Mouse (Mus musculus) heart, embryonic 11.5 days (tissue): ENCODE measurements around the gene Hist1h4c. TPM values are rescaled to one million over a fixed set of nuclear protein-coding genes. Genes with fewer than 3 reads are reported as not detected.

ENCODE experiments used
- ATAC-seq: fragments of 200-750 bp; cut with Nextera tagmentation; replicated peaks from 2 replicates; pipeline ENCODE4 v1.8.0; 2017; ENCODE audit warnings: moderate library complexity; ENCODE audit not compliant: insufficient number of reproducible peaks, low FRiP score, low TSS enrichment
- H3K27ac ChIP-seq: fragments of 300-500 bp; sonication (generic); 2 replicates; pipeline ENCODE4 v1.5.1; 2014; ENCODE audit warnings: mild to moderate bottlenecking, low read depth, low read length
- H3K27me3 ChIP-seq: fragments of 300-500 bp; sonication (generic); 2 replicates; pipeline ENCODE4 v1.6.1; 2014; ENCODE audit warnings: mild to moderate bottlenecking, low read length, mixed read lengths; ENCODE audit not compliant: control insufficient read depth, insufficient read depth
- H3K36me3 ChIP-seq: fragments of 300-500 bp; sonication (generic); 2 replicates; pipeline ENCODE4 v1.6.1; 2014; ENCODE audit warnings: mild to moderate bottlenecking, low read length, moderate library complexity, mixed read lengths; ENCODE audit not compliant: control insufficient read depth, insufficient read depth
- H3K4me1 ChIP-seq: fragments of 300-500 bp; sonication (generic); 2 replicates; pipeline ENCODE4 v1.6.1; 2014; ENCODE audit warnings: low read length; ENCODE audit not compliant: control insufficient read depth, insufficient read depth
- H3K4me2 ChIP-seq: fragments of 300-500 bp; sonication (generic); 2 replicates; pipeline ENCODE4 v1.6.1; 2014; ENCODE audit warnings: mild to moderate bottlenecking, moderate library complexity
- H3K4me3 ChIP-seq: fragments of 300-500 bp; sonication (generic); 2 replicates; pipeline ENCODE4 v1.5.1; 2014; ENCODE audit warnings: low read depth, low read length
- H3K9ac ChIP-seq: fragments of 300-500 bp; sonication (generic); 2 replicates; pipeline ENCODE4 v1.6.1; 2014; ENCODE audit warnings: mild to moderate bottlenecking, low read depth, low read length, moderate library complexity
- H3K9me3 ChIP-seq: fragments of 300-500 bp; sonication (generic); replicated peaks from 2 replicates; pipeline ENCODE4 v1.6.1; 2016; ENCODE audit warnings: low read length; ENCODE audit not compliant: control insufficient read depth
- WGBS: fragments of 180-500 bp; shearing (Covaris S2); extraction: QIAGEN DNeasy Blood & Tissue Kit; methylation state at CpG from one replicate; pipeline ENCODE4 v1.1.7; 2014; ENCODE audit not compliant: insufficient replicate concordance; 5-methylcytosine and 5-hydroxymethylcytosine counted together
- polyA plus RNA-seq: library from polyadenylated mRNA; unstranded; fragments of >200 nt; fragmentation: Nextera tagmentation; extraction: Ambion mirVana; gene quantifications from 2 replicates; pipeline ENCODE4 v1.2.1, GENCODE M21; 2014

Gene Hist1h4c
- polyA plus RNA-seq, 1 experiment from 2014 or later: 2.7 TPM

GRCm38 (mm10) chr13:23737091-23737490 lies 38.8 kb upstream of the Hist1h4c start:
- Histone ChIP-seq H3K4me3 (no peak overlapping the region), H3K27me3 (no peaks in the 10 kb centered on the region), H3K27ac (no peak overlapping the region), H3K9me3 (no peaks in the 10 kb centered on the region), H3K4me1 (peaks cover 4% of the 10 kb centered on the region; the same call in 1 of the 2 replicates), H3K9ac (no peak overlapping the region), H3K36me3 (no peaks in the 10 kb centered on the region), H3K4me2 (no peak overlapping the region)
- no peak for ATAC-seq
- 83% methylated on average over 5 of the region's 5 CpGs for WGBS

GRCm38 (mm10) chr13:23732156-23732804 lies 34.0 kb upstream of the Hist1h4c start:
- Histone ChIP-seq H3K27me3 (no peaks in the 10 kb centered on the region), H3K4me2 (no peak overlapping the region)

DNA sequence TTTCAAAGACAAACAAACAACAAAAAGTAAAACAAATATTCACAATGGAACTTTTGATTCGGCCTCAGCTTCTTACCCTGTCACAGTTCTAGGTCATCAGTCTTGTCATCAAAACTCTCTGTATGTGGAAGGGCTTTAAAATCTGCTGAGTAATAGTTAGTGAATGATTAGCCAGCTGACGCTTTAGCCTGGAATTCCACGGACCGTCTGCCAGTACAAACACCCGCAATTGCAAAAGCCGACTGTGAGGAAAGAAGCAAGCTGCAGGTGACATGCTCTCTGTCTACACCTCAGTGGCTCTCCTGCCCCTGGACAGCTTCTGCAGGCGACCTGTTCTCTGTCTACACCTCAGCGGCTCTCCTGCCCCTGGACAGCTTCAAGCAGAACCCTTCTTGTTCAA lies 32.2 kb upstream of the Hist1h4c start:
- H3K9me3 ChIP-seq: no peaks in the 10 kb centered on the region
- H3K9ac ChIP-seq: no peak overlapping the region
- no peaks in the 10 kb centered on the region for H3K36me3 ChIP-seq
- 0 out of 2 replicates have a peak, but pooled peaks cover 6% of the 10 kb centered on the region for H3K4me1 ChIP-seq
- 13% methylated on average over 8 of the region's 8 CpGs for WGBS
- H3K4me2 ChIP-seq: peak overlapping the region; percentile 1; the same call in 1 of the 2 replicates
- no peak for ATAC-seq
- no peak overlapping the region for H3K27ac ChIP-seq
- H3K4me3 ChIP-seq: no peak overlapping the region
- H3K27me3 ChIP-seq: no peaks in the 10 kb centered on the region

More at GRCm38 (mm10) chr13:23732156-23732804, 34.0 kb upstream of the Hist1h4c start:
- Histone ChIP-seq H3K4me3 (no peak overlapping the region), H3K36me3 (no peaks in the 10 kb centered on the region), H3K9me3 (no peaks in the 10 kb centered on the region), H3K4me1 (0 out of 2 replicates have a peak, but pooled peaks cover 6% of the 10 kb centered on the region), H3K27ac (no peak overlapping the region), H3K9ac (no peak overlapping the region)
- ATAC-seq: no peak
- WGBS: 23% methylated on average over 8 of the region's 8 CpGs

DNA sequence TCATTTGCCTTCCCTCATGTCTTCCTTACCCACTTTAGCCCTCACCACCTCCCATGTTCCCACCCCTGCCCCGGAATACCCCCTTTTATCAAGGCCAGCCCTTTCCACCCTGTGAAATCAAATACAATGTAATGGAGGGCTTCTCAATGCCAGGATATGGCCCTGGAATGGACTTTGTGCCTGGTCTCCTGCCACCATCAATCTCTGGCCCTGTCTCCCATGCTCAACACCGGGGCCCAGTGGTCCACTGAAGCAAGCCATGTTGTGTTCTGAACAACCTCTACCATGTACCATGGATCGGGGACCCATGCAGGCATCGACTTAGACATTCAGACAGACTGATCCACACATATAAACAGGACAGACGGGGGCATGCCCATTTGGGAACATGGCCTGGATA lies 31.5 kb upstream of the Hist1h4c start:
- no peak overlapping the region for H3K9ac ChIP-seq

GRCm38 (mm10) chr13:23729192-23729525 lies 30.9 kb upstream of the Hist1h4c start:
- Histone ChIP-seq H3K27ac (no peak overlapping the region), H3K4me3 (no peak overlapping the region), H3K4me1 (0 out of 2 replicates have a peak, but pooled peaks cover 9% of the 10 kb centered on the region), H3K4me2 (no peak overlapping the region), H3K27me3 (no peaks in the 10 kb centered on the region), H3K9me3 (no peaks in the 10 kb centered on the region), H3K36me3 (no peaks in the 10 kb centered on the region), H3K9ac (no peak overlapping the region)
- 87% methylated on average over 9 of the region's 9 CpGs for WGBS
- ATAC-seq: no peak

More for the DNA sequence above, 31.5 kb upstream of the Hist1h4c start:
- WGBS: 92% methylated on average over 5 of the region's 5 CpGs
- no peaks in the 10 kb centered on the region for H3K36me3 ChIP-seq
- H3K4me2 ChIP-seq: no peak overlapping the region
- no peaks in the 10 kb centered on the region for H3K9me3 ChIP-seq
- no peaks in the 10 kb centered on the region for H3K27me3 ChIP-seq
- no peak for ATAC-seq
- no peak overlapping the region for H3K27ac ChIP-seq
- 0 out of 2 replicates have a peak, but pooled peaks cover 8% of the 10 kb centered on the region for H3K4me1 ChIP-seq
- no peak overlapping the region for H3K4me3 ChIP-seq

DNA sequence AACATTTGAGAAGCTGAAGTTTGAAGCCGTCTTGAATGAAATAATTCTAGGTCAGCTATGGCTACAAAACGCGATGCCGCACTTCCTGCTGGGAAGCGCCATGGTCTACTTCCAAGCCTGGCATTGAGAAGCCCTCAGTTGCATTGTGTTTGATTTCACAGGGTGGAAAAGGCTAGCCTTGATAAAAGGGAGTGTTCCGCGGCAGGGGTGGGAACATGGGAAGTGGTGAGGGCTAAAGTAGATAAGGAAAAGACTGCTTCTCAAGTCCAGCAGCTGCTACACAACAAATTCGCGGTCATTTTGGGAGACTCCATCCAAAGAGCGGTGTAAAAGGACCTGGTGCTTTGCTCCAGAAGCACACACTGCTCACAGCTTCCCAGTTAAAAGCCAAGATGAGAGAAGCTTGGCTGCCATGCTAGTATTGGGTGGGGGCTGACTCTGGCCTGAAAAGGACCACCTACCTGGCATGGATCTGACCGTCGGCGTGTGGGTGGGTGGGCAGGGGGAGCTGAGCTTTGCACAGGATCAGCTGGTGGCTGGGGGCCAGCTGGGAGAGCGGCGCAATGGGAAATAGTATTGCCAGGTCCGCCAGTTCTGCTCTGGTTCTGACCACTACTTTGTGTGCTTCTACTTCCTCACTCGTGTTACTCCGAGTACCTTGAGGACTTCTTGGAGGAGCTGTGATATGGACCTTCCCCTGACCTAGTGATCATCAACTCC lies 30.4 kb upstream of the Hist1h4c start:
- H3K9ac ChIP-seq: no peak overlapping the region
- no peaks in the 10 kb centered on the region for H3K27me3 ChIP-seq
- no peak overlapping the region for H3K27ac ChIP-seq
- 0 out of 2 replicates have a peak, but pooled peaks cover 9% of the 10 kb centered on the region for H3K4me1 ChIP-seq
- no peak overlapping the region for H3K4me2 ChIP-seq
- H3K4me3 ChIP-seq: no peak overlapping the region
- WGBS: 71% methylated on average over 18 of the region's 18 CpGs
- H3K36me3 ChIP-seq: no peaks in the 10 kb centered on the region
- H3K9me3 ChIP-seq: no peaks in the 10 kb centered on the region
- no peak for ATAC-seq

DNA sequence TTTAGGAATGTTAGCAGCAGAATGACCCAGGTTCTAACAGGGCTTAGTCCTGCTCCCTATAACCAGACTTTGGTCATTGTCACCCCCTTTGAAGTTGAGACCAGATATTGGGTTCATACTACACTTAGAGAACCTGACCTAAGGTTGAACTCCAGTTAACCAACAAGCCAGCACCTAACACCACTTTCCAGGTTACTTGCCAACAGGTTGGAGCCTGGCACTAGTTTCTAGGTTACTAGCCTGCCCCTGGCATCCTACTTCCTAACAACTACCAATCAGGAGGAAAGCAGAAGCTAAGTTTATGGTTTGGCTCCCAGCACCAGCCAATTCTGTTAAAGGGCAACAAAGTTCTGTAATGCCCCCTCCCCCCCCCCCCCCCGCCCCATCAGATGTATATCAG lies 27.0 kb upstream of the Hist1h4c start:
- H3K9ac ChIP-seq: no peak overlapping the region
- no peaks in the 10 kb centered on the region for H3K36me3 ChIP-seq
- WGBS: 40% methylated on average over 1 of the region's 1 CpGs
- 0 out of 2 replicates have a peak, but pooled peaks cover 7% of the 10 kb centered on the region for H3K4me1 ChIP-seq
- H3K4me3 ChIP-seq: no peak overlapping the region
- H3K4me2 ChIP-seq: no peak overlapping the region
- no peak overlapping the region for H3K27ac ChIP-seq
- ATAC-seq: no peak
- H3K9me3 ChIP-seq: no peaks in the 10 kb centered on the region
- H3K27me3 ChIP-seq: no peaks in the 10 kb centered on the region

DNA sequence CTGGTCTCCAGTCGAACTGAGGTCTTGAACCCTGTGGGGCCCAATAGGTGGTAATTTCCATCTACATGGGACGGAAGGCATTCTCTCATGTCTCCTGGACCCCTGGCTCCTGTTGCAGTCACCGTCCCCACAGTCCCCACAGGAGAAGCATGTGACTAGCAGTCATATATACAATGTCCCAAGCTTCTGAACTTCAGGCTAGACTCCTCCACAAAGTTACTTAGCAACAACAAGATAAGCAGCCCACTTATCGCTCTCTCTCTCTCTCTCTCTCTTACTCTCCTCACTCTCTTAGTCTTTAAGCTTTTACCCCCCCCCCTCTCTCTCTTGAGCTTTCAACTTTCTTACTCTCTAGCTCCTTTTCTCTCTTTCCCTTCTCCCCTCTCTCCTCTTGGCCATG lies 26.0 kb upstream of the Hist1h4c start:
- Histone ChIP-seq H3K9ac (no peak overlapping the region), H3K36me3 (no peaks in the 10 kb centered on the region), H3K4me2 (no peak overlapping the region), H3K27me3 (no peaks in the 10 kb centered on the region), H3K4me3 (no peak overlapping the region), H3K27ac (no peak overlapping the region), H3K9me3 (no peaks in the 10 kb centered on the region), H3K4me1 (0 out of 2 replicates have a peak, but pooled peaks cover 7% of the 10 kb centered on the region)
- WGBS: 41% methylated on average over 4 of the region's 4 CpGs
- ATAC-seq: no peak
